Mouse (Mus musculus) MEL (cell line): ENCODE results near the gene Btbd16.

Source experiments
- CHD1 ChIP-seq: IDR thresholded peaks from 2 replicates; pipeline ENCODE4 v1.6.1; 2012; ENCODE audit warnings: low read depth, mild to moderate bottlenecking, inconsistent platforms, low read length, improper control_type of control experiment
- CTCF ChIP-seq, 3 experiments: IDR thresholded peaks in 2 of 3; conservative IDR thresholded peaks in 1 of 3; 2 replicates each; pipeline ENCODE4 v1.5.1; 2011 to 2012; ENCODE audit warnings: low read length in 3 of 3, low read depth in 2 of 3, mild to moderate bottlenecking in 2 of 3, improper control_type of control experiment in 1 of 3, inconsistent platforms in 1 of 3, mixed read lengths in 1 of 3, moderate library complexity in 1 of 3; ENCODE audit not compliant: control insufficient read depth in 1 of 3, insufficient read depth in 1 of 3, poor library complexity in 1 of 3, severe bottlenecking in 1 of 3
- HCFC1 ChIP-seq: IDR thresholded peaks from 2 replicates; pipeline ENCODE4 v1.6.1; 2012; ENCODE audit warnings: low read depth, mild to moderate bottlenecking, inconsistent platforms, low read length, improper control_type of control experiment, moderate library complexity
- NRF1 ChIP-seq: IDR thresholded peaks from 2 replicates; pipeline ENCODE4 v1.6.1; 2014; ENCODE audit warnings: low read depth, mild to moderate bottlenecking, inconsistent platforms, low read length, improper control_type of control experiment, moderate library complexity; ENCODE audit not compliant: poor library complexity, insufficient read depth, severe bottlenecking
- POLR2A ChIP-seq, 2 experiments: IDR thresholded peaks; 2 replicates each; pipeline ENCODE4 v1.6.1; 2011 to 2012; ENCODE audit warnings: low read length in 2 of 2, mild to moderate bottlenecking in 2 of 2, control low read depth in 1 of 2, improper control_type of control experiment in 1 of 2, low read depth in 1 of 2, moderate library complexity in 1 of 2; ENCODE audit not compliant: control insufficient read depth in 1 of 2, insufficient read depth in 1 of 2, poor library complexity in 1 of 2
- RAD21 ChIP-seq: IDR thresholded peaks from 2 replicates; pipeline ENCODE4 v1.6.1; 2011; ENCODE audit warnings: mild to moderate bottlenecking, low read depth, low read length, improper control_type of control experiment
- SMC3 ChIP-seq: IDR thresholded peaks from 2 replicates; pipeline ENCODE4 v1.6.1; 2011; ENCODE audit warnings: low read depth, low read length, improper control_type of control experiment
- UBTF ChIP-seq: IDR thresholded peaks from 2 replicates; pipeline ENCODE4 v1.6.1; 2012; ENCODE audit warnings: low read depth, mild to moderate bottlenecking, inconsistent platforms, low read length, improper control_type of control experiment, moderate library complexity, borderline replicate concordance; ENCODE audit not compliant: insufficient read depth
- USF1 ChIP-seq: IDR thresholded peaks from 2 replicates; pipeline ENCODE4 v1.6.1; 2014; ENCODE audit warnings: low read depth, mild to moderate bottlenecking, inconsistent platforms, low read length, improper control_type of control experiment, moderate library complexity
- ZC3H11A ChIP-seq: IDR thresholded peaks from 2 replicates; pipeline ENCODE4 v1.6.1; 2012; ENCODE audit warnings: low read depth, mild to moderate bottlenecking, inconsistent platforms, low read length, improper control_type of control experiment

- TF ChIP-seq ZC3H11A, result no peak
- no peak for TF ChIP-seq RAD21
- TF ChIP-seq CHD1, result no peak
- no peak for TF ChIP-seq NRF1
- TF ChIP-seq POLR2A (IDR thresholded peaks at IDR 0.05; ENCODE audit: control insufficient read depth in 1 of 2, insufficient read depth in 1 of 2, low read depth in 1 of 2, low read length in 2 of 2, poor library complexity in 1 of 2), result no peak
- no peak for TF ChIP-seq USF1
- TF ChIP-seq UBTF, result no peak
- TF ChIP-seq CTCF (IDR thresholded peaks at IDR 0.05 in 2 of 3, conservative IDR thresholded peaks at IDR 0.05 in 1 of 3; ENCODE audit: control insufficient read depth in 1 of 3, insufficient read depth in 1 of 3, low read depth in 2 of 3, low read length in 3 of 3, poor library complexity in 1 of 3, severe bottlenecking in 1 of 3), result no peak
- TF ChIP-seq SMC3, result no peak
- TF ChIP-seq HCFC1, result no peak
Observed at GRCm38 (mm10) chr7:130726724-130727422, 47.0 kb upstream of the Btbd16 start.
